Mouse (Mus musculus) bone marrow, adult 2 months (tissue): Measurements from ENCODE around the gene Chst11. TPM values are rescaled to one million over a fixed set of nuclear protein-coding genes. Genes with fewer than 3 reads are reported as not detected.
"Not testable (repeated sequence)": the region's sequence is repeated elsewhere in the genome, so short reads cannot be mapped to it uniquely, and the experiment has no call there.

Source experiments
- H3K27ac ChIP-seq: fragments of 200-500 bp; 2 replicates; pipeline ENCODE4 v1.5.1; 2012; ENCODE audit warnings: low read depth, mild to moderate bottlenecking, control low read depth, inconsistent platforms, low read length; ENCODE audit not compliant: control insufficient read depth, poor library complexity, insufficient read depth
- H3K4me1 ChIP-seq: fragments of 200-500 bp; 2 replicates; pipeline ENCODE4 v1.6.1; 2011; ENCODE audit warnings: low read length; ENCODE audit not compliant: control insufficient read depth, insufficient read depth
- H3K4me3 ChIP-seq: fragments of 200-500 bp; replicated peaks from 2 replicates; pipeline ENCODE3; 2011; ENCODE audit warnings: mild to moderate bottlenecking, low read depth, low read length, control low read depth; ENCODE audit not compliant: control insufficient read depth
- CTCF ChIP-seq: fragments of 200-500 bp; IDR thresholded peaks from 2 replicates; pipeline ENCODE4 v1.5.1; 2011; ENCODE audit warnings: low read length, control low read depth; ENCODE audit not compliant: control insufficient read depth, insufficient read depth
- POLR2A ChIP-seq: fragments of 200-500 bp; IDR thresholded peaks from 2 replicates; pipeline ENCODE4 v1.6.1; 2011; ENCODE audit warnings: low read depth, mild to moderate bottlenecking, control low read depth, low read length, borderline replicate concordance; ENCODE audit not compliant: control insufficient read depth
- WGBS: fragments of 180-500 bp; shearing (Covaris S2); methylation state at CpG from one replicate; pipeline ENCODE4 v1.1.7; 2018; 5-methylcytosine and 5-hydroxymethylcytosine counted together
- polyA plus RNA-seq: library from polyadenylated mRNA; stranded (reverse); fragments of >200 nt; gene quantifications from 2 replicates; pipeline ENCODE4 v1.2.4, GENCODE M21; 2011; ENCODE audit warnings: low replicate concordance; ENCODE audit not compliant: missing spikeins, insufficient read depth, insufficient read length

The Chst11 gene
- polyA plus RNA-seq, 1 experiment, result 6.4 TPM

- Histone ChIP-seq H3K4me1 (no peaks in the 10 kb centered on the region; the same call in 1 of the 2 replicates), H3K4me3 (no peak overlapping the region), H3K27ac (no peak overlapping the region)
- TF ChIP-seq POLR2A, result no peak
- no peak for TF ChIP-seq CTCF
- WGBS, result 62% methylated on average over 11 of the region's 11 CpGs
Measured at GRCm38 (mm10) chr10:83116889-83117288, 131.6 kb downstream of the Chst11 start.

DNA sequence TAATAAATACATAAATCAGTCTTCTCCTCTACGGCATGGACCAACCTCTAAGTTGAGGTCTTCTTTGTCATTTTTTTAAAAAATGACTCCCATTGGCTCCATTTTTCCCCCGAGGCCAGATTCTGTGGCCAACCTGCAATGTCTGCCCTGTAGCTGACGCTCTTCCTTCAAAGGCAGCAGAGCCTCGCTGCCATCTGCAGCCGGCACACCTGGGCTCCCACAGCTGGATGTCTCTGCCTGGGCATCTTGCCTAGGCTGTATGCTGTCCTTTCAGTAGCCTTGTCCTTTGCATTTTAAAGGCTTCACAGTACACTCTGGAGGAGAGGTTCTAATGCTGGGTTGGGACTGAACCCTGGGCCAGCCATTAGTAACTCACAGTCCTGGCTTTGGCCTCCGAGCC lies 132.6 kb downstream of the Chst11 start:
- WGBS, result 92% methylated on average over 6 of the region's 6 CpGs
- no peak overlapping the region for H3K27ac ChIP-seq
- H3K4me1 ChIP-seq, result no peaks in the 10 kb centered on the region; the same call in 1 of the 2 replicates
- no peak overlapping the region for H3K4me3 ChIP-seq
- TF ChIP-seq POLR2A (no peak), CTCF (no peak)

- WGBS, result 46% methylated on average over 3 of the region's 3 CpGs
- no peak overlapping the region for H3K27ac ChIP-seq
- TF ChIP-seq CTCF (no peak), POLR2A (no peak)
- no peaks in the 10 kb centered on the region; the same call in 1 of the 2 replicates for H3K4me1 ChIP-seq
- no peak overlapping the region for H3K4me3 ChIP-seq
Measured at GRCm38 (mm10) chr10:83118613-83119012, 133.3 kb downstream of the Chst11 start.

DNA sequence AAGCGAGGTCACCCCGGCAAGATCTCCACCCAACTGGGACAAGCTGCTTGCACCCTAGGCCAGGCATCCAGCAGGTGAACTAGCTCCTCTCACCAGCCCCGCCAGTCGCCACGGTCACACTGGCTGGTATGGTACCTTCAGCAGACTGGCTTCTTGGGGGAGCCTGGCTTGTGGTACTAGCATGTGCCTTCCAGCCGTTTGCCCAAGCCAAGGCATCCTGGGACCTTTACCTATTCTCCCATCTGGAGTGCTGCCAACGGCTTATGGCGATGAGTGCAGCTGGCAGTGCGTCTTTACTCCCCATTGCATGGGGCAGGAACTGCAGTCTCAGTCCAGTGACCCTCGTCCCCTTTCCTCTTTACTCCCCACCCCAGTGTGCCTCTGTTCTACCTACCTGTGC lies 133.7 kb downstream of the Chst11 start:
- Histone ChIP-seq H3K4me3 (no peak overlapping the region), H3K27ac (no peak overlapping the region), H3K4me1 (no peaks in the 10 kb centered on the region; the same call in 1 of the 2 replicates)
- TF ChIP-seq POLR2A (no peak), CTCF (no peak)
- 79% methylated on average over 10 of the region's 10 CpGs for WGBS

DNA sequence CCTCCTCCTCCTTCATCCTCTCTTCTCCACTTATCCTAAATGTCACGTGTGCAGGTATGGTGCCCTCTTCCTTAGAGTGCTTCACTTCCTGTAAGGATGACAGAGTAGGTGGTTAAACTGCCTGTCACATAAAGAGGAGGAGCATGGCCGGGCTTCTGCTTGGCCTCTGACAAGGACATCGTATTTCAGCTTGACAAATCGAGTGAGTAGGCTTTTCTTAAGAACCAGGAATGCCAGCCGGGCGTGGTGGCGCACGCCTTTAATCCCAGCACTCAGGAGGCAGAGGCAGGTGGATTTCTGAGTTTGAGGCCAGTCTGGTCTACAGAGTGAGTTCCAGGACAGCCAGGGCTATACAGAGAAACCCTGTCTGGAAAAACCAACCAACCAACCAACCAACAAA lies 134.2 kb downstream of the Chst11 start:
- not testable (repeated sequence) for H3K4me1 ChIP-seq, H3K4me3 ChIP-seq, H3K27ac ChIP-seq
- WGBS, result 74% methylated on average over 8 of the region's 8 CpGs

DNA sequence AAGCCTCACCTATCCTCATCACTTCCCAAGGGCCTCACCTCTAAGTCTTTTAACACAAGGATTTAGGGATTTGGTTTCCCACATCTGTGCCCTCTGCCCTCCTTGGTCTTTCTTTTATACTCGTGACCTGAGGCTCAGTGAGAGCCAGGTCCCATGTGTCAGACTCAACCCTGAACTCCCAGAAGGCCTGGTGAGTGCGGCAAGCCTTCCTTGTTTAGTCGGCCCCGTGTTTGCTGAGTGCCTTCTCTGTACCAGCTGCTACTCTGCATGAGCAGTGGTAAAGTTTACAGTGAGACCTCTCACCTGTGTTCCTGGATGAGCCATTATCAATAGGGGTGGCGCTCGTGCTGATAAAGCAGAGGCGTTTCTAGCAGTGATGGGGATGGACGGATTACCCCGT lies 134.6 kb downstream of the Chst11 start:
- Histone ChIP-seq H3K27ac (no peak overlapping the region), H3K4me3 (no peak overlapping the region), H3K4me1 (no peaks in the 10 kb centered on the region; the same call in 1 of the 2 replicates)
- TF ChIP-seq POLR2A (no peak), CTCF (no peak)
- 85% methylated on average over 9 of the region's 9 CpGs for WGBS

- 62% methylated on average over 4 of the region's 4 CpGs for WGBS
- TF ChIP-seq POLR2A, result no peak
- no peak for TF ChIP-seq CTCF
Measured at GRCm38 (mm10) chr10:83120938-83121337, 135.6 kb downstream of the Chst11 start.

DNA sequence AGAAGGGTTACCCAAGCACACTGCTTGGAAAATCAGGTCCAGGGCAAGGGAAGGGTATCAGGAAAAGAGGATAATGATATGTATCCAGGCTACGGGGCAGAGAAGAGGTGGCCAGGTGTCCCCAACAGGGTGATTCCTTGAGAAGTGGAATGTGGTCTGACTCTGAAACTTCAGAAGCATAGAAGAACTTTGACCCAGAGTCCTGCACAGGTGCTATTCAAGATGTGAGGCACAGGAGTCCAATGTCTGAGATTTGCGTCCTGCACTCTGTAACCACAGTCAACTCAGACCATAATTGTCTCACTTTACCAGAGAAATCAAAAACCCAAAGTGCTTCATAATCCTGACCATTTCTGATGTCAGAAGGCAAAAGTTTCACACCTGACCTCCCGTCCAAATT lies 139.3 kb downstream of the Chst11 start:
- WGBS, result 83% methylated on average over 3 of the region's 3 CpGs
- TF ChIP-seq CTCF (no peak), POLR2A (no peak)
- no peaks in the 10 kb centered on the region for H3K4me1 ChIP-seq

More at GRCm38 (mm10) chr10:83120938-83121337, 135.6 kb downstream of the Chst11 start:
- Histone ChIP-seq H3K4me3 (no peak overlapping the region), H3K27ac (no peak overlapping the region), H3K4me1 (no peaks in the 10 kb centered on the region; the same call in 1 of the 2 replicates)

DNA sequence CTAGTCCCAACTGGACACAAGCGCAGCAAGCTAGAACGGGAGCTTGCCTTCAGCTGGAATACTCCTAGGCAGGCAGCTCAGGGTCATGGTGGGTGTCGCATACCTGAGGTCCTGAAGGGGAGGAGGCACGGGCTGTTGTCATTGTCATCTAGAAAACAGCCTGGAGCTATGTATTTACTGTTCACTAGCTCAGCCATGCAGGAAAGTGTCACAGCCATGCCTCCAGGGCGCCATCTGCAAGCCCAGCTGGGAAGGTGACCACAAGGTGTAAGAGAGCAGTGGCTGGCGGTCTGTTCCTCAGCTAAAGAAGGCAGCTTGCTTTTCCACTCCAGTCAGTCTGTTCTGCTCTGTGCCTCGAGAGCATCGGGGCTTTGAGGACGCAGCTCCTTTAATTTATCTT lies 141.1 kb downstream of the Chst11 start:
- Histone ChIP-seq H3K4me3 (no peak overlapping the region), H3K4me1 (no peaks in the 10 kb centered on the region), H3K27ac (no peak overlapping the region)
- no peak for TF ChIP-seq POLR2A
- no peak for TF ChIP-seq CTCF
- 73% methylated on average over 9 of the region's 9 CpGs for WGBS

More for the DNA sequence above, 139.3 kb downstream of the Chst11 start:
- Histone ChIP-seq H3K4me3 (no peak overlapping the region), H3K27ac (no peak overlapping the region)

- Histone ChIP-seq H3K4me1 (no peaks in the 10 kb centered on the region), H3K27ac (no peak overlapping the region), H3K4me3 (no peak overlapping the region)
- TF ChIP-seq POLR2A, result no peak
- no peak for TF ChIP-seq CTCF
- 85% methylated on average over 8 of the region's 8 CpGs for whole genome bisulfite sequencing
Measured at GRCm38 (mm10) chr10:83128435-83128834, 143.1 kb downstream of the Chst11 start.
